Mouse (Mus musculus) bone marrow macrophage, adult 2 months (primary cell): ENCODE data around the gene Synj1. TPM values are rescaled to one million over a fixed set of nuclear protein-coding genes. Genes with fewer than 3 reads are reported as not detected.

ENCODE experiments used
- H3K27ac ChIP-seq: 2 replicates; pipeline ENCODE4 v1.5.1; 2012; ENCODE audit warnings: low read depth, low read length; ENCODE audit not compliant: insufficient read depth
- H3K4me1 ChIP-seq: 2 replicates; pipeline ENCODE4 v1.6.1; 2012; ENCODE audit warnings: low read length; ENCODE audit not compliant: control insufficient read depth, insufficient read depth
- H3K4me3 ChIP-seq: 2 replicates; pipeline ENCODE4 v1.5.1; 2012; ENCODE audit warnings: mild to moderate bottlenecking, low read length, moderate library complexity; ENCODE audit not compliant: insufficient read depth
- CTCF ChIP-seq: IDR thresholded peaks from 2 replicates; pipeline ENCODE4 v1.5.1; 2012; ENCODE audit warnings: low read depth, mild to moderate bottlenecking, low read length, moderate library complexity
- POLR2A ChIP-seq: IDR thresholded peaks from 2 replicates; pipeline ENCODE4 v1.6.1; 2012; ENCODE audit warnings: mild to moderate bottlenecking, low read depth, low read length, borderline replicate concordance
- polyA plus RNA-seq: library from polyadenylated mRNA; stranded (reverse); fragments of >200 nt; gene quantifications from 2 replicates; pipeline ENCODE4 v1.2.4, GENCODE M21; 2012; ENCODE audit not compliant: missing spikeins, insufficient read depth, insufficient read length

The Synj1 gene
- polyA plus RNA-seq, 1 experiment, result 118 TPM

DNA sequence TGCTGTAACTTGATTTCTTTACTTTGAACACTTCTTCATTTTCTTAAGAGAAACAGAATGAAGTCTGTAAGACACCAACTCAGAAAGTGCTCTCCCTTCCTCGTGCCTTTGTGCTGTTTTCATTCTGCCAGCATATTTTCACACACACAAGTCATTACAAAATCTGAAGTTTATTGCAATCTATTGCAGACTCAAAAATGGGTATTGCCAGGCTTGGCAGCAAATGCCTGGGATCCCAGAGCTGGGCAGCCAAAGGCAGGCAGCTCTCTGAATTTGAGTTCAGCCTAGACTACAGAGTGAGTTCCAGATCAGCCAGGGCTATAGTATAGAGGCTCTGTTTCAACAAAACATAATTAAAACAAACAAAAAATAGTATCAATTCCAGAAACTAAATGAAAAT, 31.5 kb upstream of the Synj1 start:
- no peak overlapping the region for H3K27ac ChIP-seq
- H3K4me3 ChIP-seq, result peak overlapping the region; percentile 55
- no peak for TF ChIP-seq CTCF
- TF ChIP-seq POLR2A, result no peak
- peaks cover 5% of the 10 kb centered on the region; the same call in 1 of the 2 replicates for H3K4me1 ChIP-seq

DNA sequence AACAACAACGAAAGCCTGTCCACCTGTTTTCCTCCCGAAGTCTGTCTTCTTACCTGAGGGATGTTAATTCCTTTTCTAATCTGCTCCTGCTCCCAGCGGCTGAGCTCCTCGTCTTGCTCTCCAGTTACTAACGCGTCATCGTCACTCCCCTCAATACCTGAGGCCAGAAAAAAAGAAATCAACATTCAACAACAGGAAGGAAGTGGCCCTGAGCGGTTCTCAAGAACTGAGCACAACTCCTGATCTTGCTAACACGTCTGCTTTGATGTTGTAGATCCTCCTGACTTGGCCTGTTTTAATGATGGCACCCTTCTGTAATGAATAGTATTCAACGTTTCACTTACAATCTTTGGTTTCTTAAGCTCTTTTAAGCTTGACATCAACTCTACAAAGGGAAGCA, 24.8 kb upstream of the Synj1 start:
- Histone ChIP-seq H3K4me3 (no peak overlapping the region), H3K4me1 (peaks cover 2% of the 10 kb centered on the region), H3K27ac (no peak overlapping the region)
- TF ChIP-seq CTCF (no peak), POLR2A (no peak)

DNA sequence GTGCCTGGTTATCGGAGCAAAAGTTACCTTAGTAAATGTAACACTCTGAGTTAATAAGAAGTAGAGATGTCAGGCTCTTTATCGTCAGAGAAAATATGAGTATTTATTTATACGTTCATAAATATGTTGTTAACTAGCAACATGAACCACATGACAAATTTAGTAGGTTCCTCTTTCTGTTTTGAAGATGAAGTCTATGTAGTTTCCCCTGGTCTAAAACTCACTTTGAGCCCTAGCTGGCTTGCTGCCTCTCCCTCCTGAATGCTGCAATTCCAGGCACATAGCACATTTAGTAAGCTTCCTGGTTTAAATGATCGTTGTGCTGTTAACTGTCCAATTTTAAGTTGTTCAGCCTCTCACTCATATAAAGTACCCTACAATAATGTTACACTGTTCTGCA, 19.6 kb upstream of the Synj1 start:
- peak overlapping the region; percentile 82 for H3K27ac ChIP-seq
- TF ChIP-seq CTCF (no peak), POLR2A (no peak)
- H3K4me3 ChIP-seq, result no peak overlapping the region
- peaks cover 9% of the 10 kb centered on the region for H3K4me1 ChIP-seq

DNA sequence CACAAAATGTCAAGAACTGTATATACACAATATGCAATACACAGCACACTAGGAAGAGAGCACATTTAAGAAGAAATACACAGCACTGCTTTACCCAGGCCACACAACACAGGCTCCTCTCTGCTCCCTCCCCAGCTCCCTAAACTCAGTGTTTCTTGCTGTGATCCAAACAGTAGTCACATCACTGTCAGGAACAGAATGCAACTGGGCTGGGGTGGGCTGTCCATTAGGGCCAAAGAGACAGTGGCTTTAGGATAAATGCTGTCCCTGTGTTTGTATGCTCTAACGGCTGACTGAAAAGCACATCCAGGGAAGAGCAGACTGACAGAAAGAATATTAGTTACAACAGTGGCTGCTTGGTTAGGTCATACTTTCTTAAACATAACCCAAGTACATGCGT, 18.8 kb upstream of the Synj1 start:
- H3K4me3 ChIP-seq, result no peak overlapping the region
- TF ChIP-seq CTCF (no peak), POLR2A (no peak)
- H3K27ac ChIP-seq, result no peak overlapping the region
- peaks cover 9% of the 10 kb centered on the region for H3K4me1 ChIP-seq

- H3K27ac ChIP-seq, result no peak overlapping the region
- no peak for TF ChIP-seq CTCF
- TF ChIP-seq POLR2A, result no peak
- H3K4me3 ChIP-seq, result no peak overlapping the region
- H3K4me1 ChIP-seq, result peaks cover 9% of the 10 kb centered on the region
Measured at GRCm38 (mm10) chr16:91029161-91029743, 18.1 kb upstream of the Synj1 start.

DNA sequence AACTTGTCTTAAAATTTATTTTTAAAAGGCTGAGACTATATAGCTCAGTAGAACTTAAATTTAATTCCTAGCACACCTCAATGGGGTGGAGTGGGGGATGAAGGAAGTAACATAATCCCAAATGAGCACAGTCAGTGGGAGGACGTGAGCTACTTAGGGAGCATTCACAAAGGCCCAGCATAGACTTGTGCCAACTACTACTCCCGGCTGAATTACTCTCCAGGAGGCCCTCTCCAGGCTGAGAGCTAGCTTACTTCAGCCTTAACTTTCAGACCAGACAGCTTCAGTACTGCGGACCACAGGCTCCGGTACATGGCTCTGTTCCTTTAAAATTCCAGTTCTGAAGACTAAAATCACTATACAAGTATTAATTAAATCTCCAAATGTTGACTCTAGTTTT, 15.2 kb upstream of the Synj1 start:
- TF ChIP-seq CTCF (no peak), POLR2A (no peak)
- Histone ChIP-seq H3K4me3 (no peak overlapping the region), H3K4me1 (peaks cover 10% of the 10 kb centered on the region), H3K27ac (no peak overlapping the region)

DNA sequence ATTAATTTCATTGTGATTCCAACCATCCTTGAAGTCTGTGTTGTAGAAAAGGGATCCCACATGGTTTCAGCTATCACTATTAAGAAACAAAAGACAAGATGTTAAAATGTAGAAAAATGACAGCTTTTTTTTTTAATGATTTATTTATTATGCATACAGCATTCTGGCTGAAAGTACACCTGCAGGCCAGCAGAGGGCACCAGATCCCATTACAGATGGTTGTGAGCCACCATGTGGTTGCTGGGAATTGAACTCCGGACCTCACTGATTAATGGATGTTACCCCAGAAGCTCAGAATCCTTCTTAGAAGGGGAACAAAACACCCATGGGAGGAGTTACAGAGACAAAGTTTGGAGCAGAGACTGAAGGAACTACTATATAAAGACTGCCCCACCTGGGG, 12.3 kb upstream of the Synj1 start:
- Histone ChIP-seq H3K4me1 (peaks cover 9% of the 10 kb centered on the region), H3K4me3 (no peak overlapping the region), H3K27ac (no peak overlapping the region)
- TF ChIP-seq POLR2A (no peak), CTCF (peak; percentile 37; the same call in 1 of the 2 replicates)

DNA sequence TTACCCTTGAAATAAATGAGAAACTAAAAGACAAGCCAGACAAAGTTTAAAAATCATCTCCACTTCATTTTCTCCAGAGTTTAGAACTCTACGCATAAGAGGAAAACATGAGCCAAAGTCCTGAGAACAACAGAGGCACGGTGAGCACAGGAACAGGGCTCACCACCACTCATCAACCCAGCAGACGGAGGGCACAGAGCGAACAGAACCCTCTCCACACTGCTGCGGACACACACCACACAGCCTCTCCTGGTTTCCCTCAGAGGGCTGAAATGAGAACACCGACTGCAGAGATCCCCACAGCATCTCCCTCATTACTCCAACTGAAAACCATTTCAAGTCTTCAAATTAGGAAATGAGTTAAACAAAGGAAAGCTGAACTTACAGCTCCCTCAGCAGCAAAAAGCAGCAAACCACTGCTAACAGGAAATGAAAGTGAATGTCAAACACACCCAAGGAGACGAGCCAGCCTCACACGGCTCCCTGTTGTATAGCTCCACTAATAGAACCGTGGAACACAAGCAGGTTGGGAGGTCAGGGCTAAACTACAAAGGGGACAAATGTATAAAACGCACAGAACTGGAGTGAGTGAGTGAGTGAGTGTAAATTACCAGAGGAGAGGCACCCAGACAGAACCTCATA, 9.9 kb upstream of the Synj1 start:
- TF ChIP-seq CTCF (no peak), POLR2A (no peak)
- no peak overlapping the region for H3K4me3 ChIP-seq
- H3K4me1 ChIP-seq, result peaks cover 9% of the 10 kb centered on the region
- peak overlapping the region; percentile 27 for H3K27ac ChIP-seq

- peaks cover 9% of the 10 kb centered on the region for H3K4me1 ChIP-seq
- TF ChIP-seq CTCF, result no peak
- no peak for TF ChIP-seq POLR2A
- no peak overlapping the region for H3K4me3 ChIP-seq
- H3K27ac ChIP-seq, result no peak overlapping the region
Measured at GRCm38 (mm10) chr16:91019476-91019875, 8.4 kb upstream of the Synj1 start.

DNA sequence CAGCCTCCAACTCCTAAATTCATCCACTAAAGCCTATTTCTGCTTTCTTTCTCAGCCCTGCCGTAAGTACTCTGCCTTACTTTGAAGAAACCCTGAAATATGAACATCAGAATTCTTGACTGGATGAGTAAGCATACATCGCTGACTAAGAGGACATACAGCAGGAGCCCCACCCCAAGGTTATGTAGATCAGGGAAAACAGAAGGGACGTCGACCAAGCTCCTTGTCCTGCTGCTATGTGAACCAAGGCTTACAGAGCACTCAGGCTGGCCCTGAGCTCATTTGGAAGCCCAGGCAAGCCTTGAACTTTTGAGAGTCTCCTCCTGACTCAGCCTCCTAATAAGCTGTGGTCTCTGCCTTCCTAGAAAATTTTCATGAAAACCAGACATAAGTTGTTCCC, 4.7 kb upstream of the Synj1 start:
- no peak overlapping the region for H3K27ac ChIP-seq
- no peak overlapping the region for H3K4me3 ChIP-seq
- peaks cover 17% of the 10 kb centered on the region for H3K4me1 ChIP-seq
- TF ChIP-seq POLR2A, result no peak
- no peak for TF ChIP-seq CTCF

DNA sequence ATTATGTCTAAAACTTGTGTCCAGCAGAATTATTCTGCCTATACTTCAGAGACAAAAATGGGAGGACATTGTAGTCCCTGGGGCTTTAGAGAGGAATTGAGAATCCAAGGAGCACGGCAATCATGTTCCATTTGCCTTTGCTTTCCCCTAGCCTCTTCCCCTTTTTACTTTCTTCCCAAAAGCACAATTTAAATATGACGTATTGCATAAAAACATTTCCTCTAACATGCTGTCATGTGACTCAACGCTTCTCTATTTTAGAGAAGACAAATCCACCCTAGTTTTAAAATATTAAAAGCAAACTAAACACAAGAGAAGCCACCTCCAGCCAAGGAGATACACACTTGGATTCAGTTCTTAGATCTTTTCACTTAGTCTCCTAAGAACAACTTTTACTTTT, 739 bp upstream of the Synj1 start:
- TF ChIP-seq POLR2A (no peak), CTCF (no peak)
- Histone ChIP-seq H3K27ac (peak overlapping the region; percentile 100), H3K4me3 (peak overlapping the region; percentile 98)

DNA sequence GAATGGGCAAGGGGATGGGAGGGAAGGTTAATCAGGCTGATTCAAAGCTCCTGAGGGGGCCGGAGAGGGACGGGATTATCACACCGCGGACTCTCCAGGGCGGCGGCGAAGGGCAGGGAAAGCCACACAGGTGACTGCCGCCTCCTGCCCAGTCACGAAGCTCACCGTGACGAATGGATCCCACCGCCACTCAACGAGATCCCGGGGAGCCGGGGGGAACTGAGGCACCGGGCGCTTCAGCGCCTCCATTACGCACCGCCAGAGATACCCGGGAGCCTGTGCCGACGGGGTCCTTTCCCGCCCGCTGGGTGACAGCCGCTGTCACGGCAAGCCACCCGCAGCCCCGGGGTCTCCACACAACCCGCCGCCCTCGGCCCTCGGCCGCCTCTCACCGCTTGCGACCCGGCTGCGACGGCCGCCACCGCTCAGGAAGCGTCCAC, 507 bp downstream of the Synj1 start:
- no peak for TF ChIP-seq CTCF
- TF ChIP-seq POLR2A, result no peak
- peak overlapping the region; percentile 97 for H3K4me3 ChIP-seq
- peak overlapping the region; percentile 73 for H3K27ac ChIP-seq
- H3K4me1 ChIP-seq, result peaks cover 25% of the 10 kb centered on the region

More for the DNA sequence above, 739 bp upstream of the Synj1 start:
- H3K4me1 ChIP-seq, result peaks cover 25% of the 10 kb centered on the region
